Mouse (Mus musculus): ENCODE data around the gene Larp4b.
"Not testable (repeated sequence)": the region's sequence is repeated elsewhere in the genome, so short reads cannot be mapped to it uniquely, and the experiment has no call there.

Larp4b gene

DNA sequence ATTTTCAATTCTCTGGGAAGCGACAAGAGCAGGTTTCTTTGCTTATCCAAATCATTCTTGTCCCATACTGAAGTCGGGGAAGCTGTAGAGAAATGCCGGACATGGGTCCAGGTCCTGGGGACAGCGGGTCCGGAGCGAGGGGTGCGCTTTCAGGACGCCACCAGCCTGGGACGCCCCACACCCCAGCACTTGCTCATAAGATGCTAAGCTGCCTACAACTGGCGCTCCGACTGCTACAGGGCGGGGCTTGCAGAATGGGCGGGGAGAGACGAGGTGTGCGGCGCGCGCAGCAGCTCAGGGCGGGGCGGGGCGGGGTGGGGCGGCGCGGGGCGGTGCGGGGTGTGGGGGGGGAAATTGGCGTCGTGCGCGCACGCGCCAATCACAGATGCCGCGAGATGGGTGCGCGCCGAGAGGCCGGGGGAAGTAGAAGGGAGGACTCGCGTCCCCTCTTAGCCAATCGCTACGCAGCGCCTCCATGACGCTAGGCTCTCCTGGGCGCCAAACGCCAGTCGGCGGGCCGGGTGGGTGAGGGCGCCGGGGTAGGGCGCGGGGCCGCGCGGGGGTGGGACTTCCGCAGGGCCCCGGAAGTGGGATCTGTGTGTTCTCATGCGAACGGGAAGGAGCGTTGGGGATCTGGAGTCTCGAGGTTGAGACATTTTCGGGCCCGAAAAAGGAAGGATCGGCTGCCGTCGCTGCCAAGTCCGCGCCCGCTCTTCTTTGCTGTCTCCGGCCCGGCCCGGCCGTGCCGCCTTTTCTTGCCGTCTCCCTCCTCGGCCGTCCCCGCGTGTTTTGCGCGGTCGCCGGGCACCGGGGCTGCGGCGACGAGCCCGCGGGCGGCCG lies at the start of gene Larp4b:
Larp4b (plus strand) TSS at position 566 of the 840 bp plus-strand sequence.
- DNase-seq (ENCODE audit: low spot score in 2 of 2) = peak; percentile 91 to 96

- DNase-seq (ENCODE audit: low spot score in 2 of 2) = no peak
Measured at GRCm38 (mm10) chr13:9044731-9045130, 49.0 kb upstream of the Larp4b start.

- not testable (repeated sequence) for DNase-seq (ENCODE audit: low spot score in 2 of 2)
Measured at GRCm38 (mm10) chr13:9052049-9052691, 41.5 kb upstream of the Larp4b start.

DNA sequence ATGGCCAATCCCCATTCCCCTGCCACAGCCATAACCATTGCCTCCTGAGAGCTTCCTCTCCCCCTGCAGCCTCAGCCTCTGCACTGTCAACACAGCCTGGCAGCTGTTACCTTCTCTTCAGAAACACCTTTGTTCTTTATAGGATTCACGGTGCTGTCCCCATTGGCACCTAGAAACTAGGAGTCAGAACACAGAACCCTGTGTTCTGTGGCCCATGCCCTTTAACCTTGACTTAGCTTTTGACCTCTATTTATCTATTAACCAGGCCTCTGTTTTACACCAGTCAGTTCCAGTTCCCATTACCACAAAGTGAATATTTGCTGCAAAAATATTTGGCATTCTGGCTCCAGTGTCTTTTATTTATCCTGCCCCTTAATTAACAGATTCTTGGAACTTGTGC lies 36.4 kb upstream of the Larp4b start:
- DNase-seq (ENCODE audit: low spot score in 2 of 2) = no peak

- no peak for DNase-seq (ENCODE audit: low spot score in 2 of 2)
Measured at GRCm38 (mm10) chr13:9058706-9059105, 35.0 kb upstream of the Larp4b start.

DNA sequence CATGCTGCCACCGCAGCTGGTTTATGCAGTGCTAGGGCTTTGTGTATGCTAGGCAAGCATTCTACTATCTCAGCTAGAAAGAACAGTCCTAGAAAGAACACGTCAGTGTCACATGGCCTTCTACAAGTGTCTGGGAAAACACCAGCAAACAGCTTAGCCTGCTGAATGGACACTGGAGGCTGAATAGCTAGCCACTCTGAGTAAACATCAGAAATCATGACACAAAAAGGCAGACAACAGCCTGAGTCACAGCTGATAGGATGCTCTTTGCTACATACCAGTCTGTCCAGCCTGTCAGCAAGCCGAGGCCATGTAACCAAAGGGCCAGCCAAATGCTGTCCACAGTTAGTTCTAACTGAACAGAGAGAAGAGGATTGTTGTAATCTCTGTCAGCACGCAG lies 32.3 kb upstream of the Larp4b start:
- DNase-seq (ENCODE audit: low spot score in 2 of 2) = no peak

GRCm38 (mm10) chr13:9064196-9064595 lies 29.5 kb upstream of the Larp4b start:
- DNase-seq (ENCODE audit: low spot score in 2 of 2) = no peak

DNA sequence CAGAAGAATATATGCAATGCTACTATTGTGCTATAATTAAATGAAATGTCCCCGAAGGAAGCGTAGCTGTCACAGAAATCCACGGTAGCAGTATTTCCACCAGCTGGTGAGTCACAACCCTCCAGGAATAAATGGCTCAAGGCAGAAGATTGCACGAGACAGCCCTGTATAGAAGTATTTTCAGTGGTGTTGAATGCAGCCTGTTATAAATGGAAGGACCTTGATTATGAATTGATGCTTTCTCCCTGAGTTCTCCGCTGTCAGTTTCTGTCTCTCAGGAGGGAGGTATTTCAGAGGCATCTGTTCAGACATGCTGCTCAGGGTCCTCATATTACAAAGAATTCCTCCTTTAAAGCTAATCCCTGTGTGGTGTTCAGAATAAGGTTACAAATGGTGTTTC lies 27.6 kb upstream of the Larp4b start:
- DNase-seq (ENCODE audit: low spot score in 2 of 2) = no peak

DNA sequence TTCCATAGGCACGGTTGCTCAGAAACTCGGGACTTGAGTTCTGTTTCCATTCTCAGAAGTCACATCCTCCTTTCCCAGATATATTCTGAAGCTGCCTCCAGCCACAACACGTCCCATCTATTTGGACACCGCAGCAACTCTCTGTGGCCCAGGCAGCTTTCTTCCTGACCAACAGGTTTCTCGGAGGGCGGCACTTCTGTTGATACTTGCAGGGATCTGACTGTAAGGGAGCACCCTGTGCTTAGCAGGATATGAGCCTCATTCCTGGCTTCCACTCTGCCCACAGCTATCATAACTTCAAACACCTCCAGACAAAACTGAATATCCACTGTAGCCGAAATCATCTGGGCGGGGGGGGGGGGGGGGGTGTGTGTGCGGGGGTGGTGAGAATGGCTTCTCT lies 22.7 kb upstream of the Larp4b start:
- no peak for DNase-seq (ENCODE audit: low spot score in 2 of 2)

GRCm38 (mm10) chr13:9073818-9074217 lies 19.9 kb upstream of the Larp4b start:
- DNase-seq (ENCODE audit: low spot score in 2 of 2) = no peak

DNA sequence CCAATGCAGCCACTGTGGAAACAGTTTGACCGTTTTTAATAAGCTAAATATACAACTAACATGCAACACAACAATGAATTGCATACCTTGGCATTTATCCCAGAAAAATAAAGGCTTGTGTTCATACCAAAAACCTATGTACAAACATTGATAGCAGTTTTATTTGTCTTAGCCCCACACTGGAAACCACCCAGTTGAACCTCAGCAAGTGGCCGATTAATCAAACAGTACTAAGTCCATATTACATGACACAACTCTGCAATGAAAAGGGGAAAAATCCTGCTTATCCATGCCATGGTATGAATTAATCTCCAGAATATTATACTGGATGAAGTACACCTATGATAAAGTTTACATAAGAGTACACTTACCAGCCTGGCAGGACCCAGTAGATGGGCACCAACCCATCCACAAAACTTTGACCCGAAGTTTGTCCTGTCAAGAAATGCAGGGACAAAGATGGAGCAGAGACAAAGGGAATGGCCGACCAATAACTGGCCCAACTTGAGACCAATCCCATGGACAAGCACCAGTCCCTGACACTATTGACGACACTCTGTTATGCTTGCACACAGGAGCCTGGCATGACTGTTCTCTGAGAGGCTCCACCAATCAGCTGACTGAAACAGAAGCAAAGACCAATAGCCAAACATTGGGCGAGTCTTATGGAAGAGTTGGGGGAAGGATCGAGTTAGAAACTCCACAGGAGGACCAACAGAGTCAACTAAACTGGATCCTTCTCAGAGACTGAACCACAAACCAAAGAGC lies 17.7 kb upstream of the Larp4b start:
- no peak for DNase-seq (ENCODE audit: low spot score in 2 of 2)

DNA sequence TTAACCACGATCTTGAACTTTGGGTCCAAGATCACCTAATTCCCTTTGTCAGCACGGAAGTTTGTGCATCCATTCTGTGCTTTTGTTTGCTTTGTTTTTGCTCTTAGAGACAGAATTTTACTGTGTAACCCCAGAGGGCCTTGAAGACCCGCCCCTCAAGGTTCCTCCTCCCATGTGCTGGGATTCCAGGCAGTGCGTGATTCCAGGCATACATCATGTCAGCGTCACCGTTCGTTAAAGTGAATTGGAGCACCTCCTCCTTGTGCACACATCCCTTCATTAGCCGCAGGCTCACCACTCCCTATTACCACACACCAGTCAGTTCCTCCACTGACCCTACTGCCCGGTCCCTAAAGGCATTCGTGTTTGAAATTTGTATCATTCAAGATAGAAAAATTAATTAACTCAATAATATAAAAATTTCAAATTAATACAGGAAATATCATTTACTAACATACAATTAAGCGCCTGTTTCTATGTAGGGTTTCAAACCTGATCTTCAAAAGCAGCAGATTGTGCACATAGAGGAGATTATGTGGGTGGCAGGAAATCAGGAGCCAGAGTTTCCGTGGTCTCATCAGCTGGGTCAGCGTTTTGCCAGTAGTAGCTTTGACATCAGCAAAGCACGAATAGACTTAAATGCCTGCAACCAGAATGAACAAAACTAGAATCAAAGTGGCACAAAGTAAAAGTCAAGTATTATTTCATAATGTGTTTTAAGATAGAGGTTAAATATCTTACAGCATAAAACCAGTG lies 11.4 kb upstream of the Larp4b start:
- DNase-seq (ENCODE audit: low spot score in 2 of 2) = no peak

DNA sequence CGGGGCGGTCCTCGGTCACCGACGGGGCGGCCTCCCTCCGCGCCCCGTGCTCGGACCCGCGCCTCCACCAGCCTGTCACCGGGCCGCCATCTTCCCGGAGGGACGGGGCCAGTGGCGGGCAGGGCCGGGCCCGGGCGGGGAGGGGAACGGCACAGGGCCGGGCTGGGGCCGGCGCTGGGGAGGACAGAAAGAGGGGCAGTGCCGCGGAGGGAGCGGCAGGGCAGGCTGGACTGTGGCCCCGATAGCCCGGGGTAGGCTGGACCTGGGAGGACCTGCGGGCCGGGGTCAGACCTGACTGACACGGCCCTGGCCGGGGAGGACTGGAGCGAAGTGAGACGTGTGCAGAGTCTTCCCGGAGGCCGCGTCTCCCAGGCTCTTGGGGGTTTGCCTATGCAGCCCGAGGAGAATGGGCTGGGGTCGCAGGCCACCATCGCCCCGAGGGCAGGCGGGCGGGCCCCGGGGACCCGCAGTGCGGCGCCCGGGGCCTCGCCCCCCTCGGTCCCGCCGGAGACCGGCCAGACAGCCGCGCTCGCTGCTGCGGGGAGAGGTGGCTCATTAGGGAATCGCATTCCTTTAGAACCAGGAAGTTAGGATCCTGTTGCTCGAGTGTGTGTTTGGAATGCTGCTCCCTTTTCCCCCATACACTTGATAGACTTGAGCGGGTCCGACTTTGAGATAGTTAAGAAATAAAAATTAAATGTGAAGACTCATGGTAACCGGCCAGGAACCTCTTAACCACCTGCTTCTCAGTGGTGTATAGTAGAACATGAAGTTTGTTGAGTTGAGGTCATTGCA lies 702 bp downstream of the Larp4b start:
- peak in 1 of 2 experiments; percentile 24 for DNase-seq (ENCODE audit: low spot score in 2 of 2)

GRCm38 (mm10) chr13:9099289-9099688 lies 5.6 kb downstream of the Larp4b start:
- no peak for DNase-seq (ENCODE audit: low spot score in 2 of 2)

DNA sequence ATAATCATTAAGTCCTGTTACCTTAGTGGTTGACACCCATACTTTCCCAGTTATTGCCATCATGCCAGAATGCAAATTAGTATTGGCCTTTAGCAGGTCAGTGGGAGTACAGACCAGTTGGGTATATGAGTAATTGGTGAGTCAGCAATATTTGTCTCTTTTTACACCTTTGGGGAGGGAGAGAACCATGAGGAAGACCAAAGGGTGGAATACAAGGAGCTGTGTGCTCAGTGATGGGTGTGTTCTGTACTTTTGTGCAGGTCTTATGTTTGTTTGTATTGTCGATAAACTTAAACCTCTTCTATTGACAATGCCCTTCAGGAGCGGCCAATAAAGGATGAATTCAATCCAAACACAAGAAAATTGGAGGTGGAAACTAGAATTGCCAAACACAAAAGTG lies 6.8 kb downstream of the Larp4b start:
- DNase-seq (ENCODE audit: low spot score in 2 of 2) = no peak

GRCm38 (mm10) chr13:9106246-9106645 lies 12.6 kb downstream of the Larp4b start:
- DNase-seq (ENCODE audit: low spot score in 2 of 2) = no peak

GRCm38 (mm10) chr13:9106992-9107858 lies 13.5 kb downstream of the Larp4b start:
- DNase-seq (ENCODE audit: low spot score in 2 of 2) = no peak

GRCm38 (mm10) chr13:9113735-9114134 lies 20.1 kb downstream of the Larp4b start:
- DNase-seq (ENCODE audit: low spot score in 2 of 2) = no peak

DNA sequence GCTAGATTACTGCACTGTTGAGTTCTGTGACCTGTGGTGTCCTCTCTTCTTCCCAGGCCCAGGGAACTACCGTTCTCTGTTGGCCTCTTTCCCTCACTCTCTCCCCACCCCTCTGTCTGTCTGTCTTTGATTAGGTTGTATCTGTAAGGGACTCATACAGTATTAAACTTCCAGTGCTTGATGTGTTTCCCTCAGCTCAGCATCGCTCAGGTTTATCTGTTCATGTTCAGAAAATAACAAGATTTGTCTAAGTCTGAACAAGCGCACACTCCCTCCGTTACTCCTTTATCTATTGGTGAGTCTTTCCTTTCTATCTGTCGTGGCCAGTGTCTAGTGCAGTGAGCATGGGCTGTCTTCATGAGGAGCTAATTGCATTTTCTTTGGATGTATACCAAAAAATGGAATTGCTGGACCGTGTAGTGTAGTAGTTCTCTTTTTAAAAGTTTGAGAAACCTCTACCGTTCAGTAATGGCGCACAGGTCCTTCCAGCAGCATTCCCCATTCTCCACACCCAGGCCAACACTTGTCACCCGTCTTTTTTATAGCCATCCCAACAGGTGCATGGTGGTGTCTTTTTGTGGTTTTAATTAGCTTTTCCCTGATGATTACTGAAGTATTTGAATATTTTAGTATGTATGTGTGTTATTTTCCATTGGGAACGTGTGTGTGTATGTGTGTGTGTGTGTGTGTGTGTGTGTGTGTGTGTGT lies 27.3 kb downstream of the Larp4b start:
- DNase-seq (ENCODE audit: low spot score in 2 of 2) = no peak

Measured in cerebellum, postnatal 4 days (tissue).